Mouse (Mus musculus) hindbrain, embryonic 11.5 days (tissue): ENCODE results near the gene Zfp280d. TPM values are rescaled to one million over a fixed set of nuclear protein-coding genes. Genes with fewer than 3 reads are reported as not detected.

Experiments
- ATAC-seq: fragments of 200-750 bp; cut with Nextera tagmentation; 2 replicates; pipeline ENCODE4 v1.8.0; 2017; ENCODE audit warnings: mild to moderate bottlenecking, moderate TSS enrichment, moderate library complexity; ENCODE audit not compliant: low FRiP score
- DNase-seq: peaks from one replicate; pipeline ENCODE4 v3.0.0-alpha.2; 2015; ENCODE audit warnings: low spot score
- H3K27ac ChIP-seq: fragments of 300-500 bp; sonication (generic); 2 replicates; pipeline ENCODE4 v1.5.1; 2014; ENCODE audit warnings: mild to moderate bottlenecking, low read depth, low read length
- H3K27me3 ChIP-seq: fragments of 300-500 bp; sonication (generic); 2 replicates; pipeline ENCODE4 v1.6.1; 2014; ENCODE audit warnings: mild to moderate bottlenecking, low read length, moderate library complexity, mixed read lengths; ENCODE audit not compliant: control insufficient read depth, insufficient read depth
- H3K36me3 ChIP-seq: fragments of 300-500 bp; sonication (generic); 2 replicates; pipeline ENCODE4 v1.6.1; 2014; ENCODE audit warnings: mild to moderate bottlenecking, low read length, moderate library complexity, mixed read lengths; ENCODE audit not compliant: control insufficient read depth, insufficient read depth
- H3K4me1 ChIP-seq: fragments of 300-500 bp; sonication (generic); replicated peaks from 2 replicates; pipeline ENCODE4 v1.6.1; 2014; ENCODE audit warnings: low read length, mixed read lengths; ENCODE audit not compliant: control insufficient read depth, insufficient read depth
- H3K4me2 ChIP-seq: fragments of 300-500 bp; sonication (generic); replicated peaks from 2 replicates; pipeline ENCODE4 v1.6.1; 2014; ENCODE audit warnings: mild to moderate bottlenecking, low read depth, low read length
- H3K4me3 ChIP-seq: fragments of 300-500 bp; sonication (generic); 2 replicates; pipeline ENCODE4 v1.5.1; 2014; ENCODE audit warnings: low read depth, low read length
- H3K9ac ChIP-seq: fragments of 300-500 bp; sonication (generic); 2 replicates; pipeline ENCODE4 v1.6.1; 2014; ENCODE audit warnings: low read depth, low read length
- H3K9me3 ChIP-seq: fragments of 300-500 bp; sonication (generic); 2 replicates; pipeline ENCODE4 v1.6.1; 2016; ENCODE audit warnings: low read length; ENCODE audit not compliant: control insufficient read depth
- WGBS: fragments of 180-500 bp; shearing (Covaris S2); extraction: QIAGEN DNeasy Blood & Tissue Kit; methylation state at CpG from one replicate; pipeline ENCODE4 v1.1.7; 2014; 5-methylcytosine and 5-hydroxymethylcytosine counted together
- polyA plus RNA-seq: library from polyadenylated mRNA; unstranded; fragments of >200 nt; fragmentation: Nextera tagmentation; extraction: Ambion mirVana; gene quantifications from 2 replicates; pipeline ENCODE4 v1.2.1, GENCODE M21; 2014

Zfp280d gene
- polyA plus RNA-seq, 1 experiment from 2014 or later, result 77.6 TPM

- Histone ChIP-seq H3K4me1 (no peaks in the 10 kb centered on the region), H3K4me3 (no peak overlapping the region), H3K36me3 (no peaks in the 10 kb centered on the region), H3K4me2 (no peak overlapping the region), H3K9ac (no peak overlapping the region), H3K9me3 (no peaks in the 10 kb centered on the region), H3K27me3 (no peaks in the 10 kb centered on the region), H3K27ac (no peak overlapping the region)
- WGBS, result 79% methylated on average over 2 of the region's 2 CpGs
- ATAC-seq, result no peak
- DNase-seq, result no peak
Measured at GRCm38 (mm10) chr9:72333221-72333620, 58.6 kb downstream of the Zfp280d start.

- 88% methylated on average over 2 of the region's 2 CpGs for WGBS
- Histone ChIP-seq H3K36me3 (peaks cover 3% of the 10 kb centered on the region; the same call in 1 of the 2 replicates), H3K9me3 (no peaks in the 10 kb centered on the region), H3K27ac (no peak overlapping the region), H3K9ac (no peak overlapping the region), H3K4me1 (no peaks in the 10 kb centered on the region), H3K4me2 (no peak overlapping the region), H3K27me3 (no peaks in the 10 kb centered on the region), H3K4me3 (no peak overlapping the region)
- ATAC-seq (no peak), DNase-seq (no peak)
Measured at GRCm38 (mm10) chr9:72336069-72336468, 61.4 kb downstream of the Zfp280d start.

GRCm38 (mm10) chr9:72339119-72339518 lies 64.5 kb downstream of the Zfp280d start:
- 94% methylated on average over 2 of the region's 2 CpGs for WGBS
- Histone ChIP-seq H3K9ac (no peak overlapping the region), H3K4me2 (no peak overlapping the region), H3K4me3 (no peak overlapping the region), H3K9me3 (no peaks in the 10 kb centered on the region), H3K27ac (no peak overlapping the region), H3K27me3 (no peaks in the 10 kb centered on the region), H3K36me3 (peaks cover 3% of the 10 kb centered on the region; the same call in 1 of the 2 replicates), H3K4me1 (no peaks in the 10 kb centered on the region)
- ATAC-seq (no peak), DNase-seq (no peak)

- H3K4me3 ChIP-seq, result no peak overlapping the region
- no peak overlapping the region for H3K9ac ChIP-seq
- H3K27ac ChIP-seq, result no peak overlapping the region
- H3K4me1 ChIP-seq, result no peaks in the 10 kb centered on the region
- H3K9me3 ChIP-seq, result no peaks in the 10 kb centered on the region
- H3K36me3 ChIP-seq, result peaks cover 3% of the 10 kb centered on the region; the same call in 1 of the 2 replicates
- no peaks in the 10 kb centered on the region for H3K27me3 ChIP-seq
- H3K4me2 ChIP-seq, result no peak overlapping the region
- ATAC-seq (no peak), DNase-seq (no peak)
Measured at GRCm38 (mm10) chr9:72343844-72344243, 69.2 kb downstream of the Zfp280d start.

GRCm38 (mm10) chr9:72372359-72372758 lies 97.7 kb downstream of the Zfp280d start:
- Histone ChIP-seq H3K9me3 (no peaks in the 10 kb centered on the region), H3K36me3 (no peaks in the 10 kb centered on the region), H3K4me3 (no peak overlapping the region), H3K9ac (no peak overlapping the region), H3K4me1 (no peaks in the 10 kb centered on the region), H3K4me2 (no peak overlapping the region), H3K27ac (no peak overlapping the region), H3K27me3 (no peaks in the 10 kb centered on the region)
- DNase-seq (no peak), ATAC-seq (no peak)
- 95% methylated on average over 2 of the region's 2 CpGs for WGBS

- no peaks in the 10 kb centered on the region for H3K27me3 ChIP-seq
Measured at GRCm38 (mm10) chr9:72374074-72374473, 99.4 kb downstream of the Zfp280d start.

GRCm38 (mm10) chr9:72374996-72375395 lies 100.3 kb downstream of the Zfp280d start:
- no peak overlapping the region for H3K4me3 ChIP-seq
- no peak overlapping the region for H3K4me2 ChIP-seq
- 71% methylated on average over 4 of the region's 4 CpGs for WGBS
- H3K4me1 ChIP-seq, result no peaks in the 10 kb centered on the region
- no peak for ATAC-seq
- DNase-seq, result no peak
- no peak overlapping the region for H3K27ac ChIP-seq
- H3K9me3 ChIP-seq, result no peaks in the 10 kb centered on the region
- no peaks in the 10 kb centered on the region for H3K36me3 ChIP-seq
- H3K9ac ChIP-seq, result no peak overlapping the region
- no peaks in the 10 kb centered on the region for H3K27me3 ChIP-seq

More at GRCm38 (mm10) chr9:72374074-72374473, 99.4 kb downstream of the Zfp280d start:
- WGBS, result 91% methylated on average over 3 of the region's 3 CpGs
- H3K4me3 ChIP-seq, result no peak overlapping the region
- H3K36me3 ChIP-seq, result no peaks in the 10 kb centered on the region
- H3K4me2 ChIP-seq, result no peak overlapping the region
- H3K9ac ChIP-seq, result no peak overlapping the region
- H3K4me1 ChIP-seq, result no peaks in the 10 kb centered on the region
- H3K27ac ChIP-seq, result no peak overlapping the region
- ATAC-seq (no peak), DNase-seq (peak; percentile 27)
- no peaks in the 10 kb centered on the region for H3K9me3 ChIP-seq

- 91% methylated on average over 3 of the region's 3 CpGs for WGBS
- no peak for ATAC-seq
Measured at GRCm38 (mm10) chr9:72375639-72376038, 101.0 kb downstream of the Zfp280d start.

GRCm38 (mm10) chr9:72385786-72386185 lies 111.1 kb downstream of the Zfp280d start:
- Histone ChIP-seq H3K36me3 (no peaks in the 10 kb centered on the region), H3K27me3 (no peaks in the 10 kb centered on the region), H3K4me3 (no peak overlapping the region), H3K9ac (no peak overlapping the region), H3K9me3 (no peaks in the 10 kb centered on the region), H3K4me1 (0 out of 2 replicates have a peak, but pooled peaks cover 2% of the 10 kb centered on the region), H3K27ac (no peak overlapping the region), H3K4me2 (no peak overlapping the region)
- no peak for DNase-seq
- 84% methylated on average over 7 of the region's 7 CpGs for WGBS
- no peak for ATAC-seq

More at GRCm38 (mm10) chr9:72375639-72376038, 101.0 kb downstream of the Zfp280d start:
- no peaks in the 10 kb centered on the region for H3K9me3 ChIP-seq
- no peak overlapping the region for H3K4me2 ChIP-seq
- H3K9ac ChIP-seq, result no peak overlapping the region
- no peaks in the 10 kb centered on the region for H3K27me3 ChIP-seq
- DNase-seq, result no peak
- no peaks in the 10 kb centered on the region for H3K36me3 ChIP-seq
- no peaks in the 10 kb centered on the region for H3K4me1 ChIP-seq
- H3K27ac ChIP-seq, result no peak overlapping the region
- H3K4me3 ChIP-seq, result no peak overlapping the region
